Mouse (Mus musculus) hindbrain, embryonic 11.5 days (tissue): Measurements from ENCODE around the gene Pcyt1a. TPM values are rescaled to one million over a fixed set of nuclear protein-coding genes. Genes with fewer than 3 reads are reported as not detected.

ENCODE experiments used
- ATAC-seq: fragments of 200-750 bp; cut with Nextera tagmentation; 2 replicates; pipeline ENCODE4 v1.8.0; 2017; ENCODE audit warnings: mild to moderate bottlenecking, moderate TSS enrichment, moderate library complexity; ENCODE audit not compliant: low FRiP score
- DNase-seq: peaks from one replicate; pipeline ENCODE4 v3.0.0-alpha.2; 2015; ENCODE audit warnings: low spot score
- H3K27ac ChIP-seq: fragments of 300-500 bp; sonication (generic); 2 replicates; pipeline ENCODE4 v1.5.1; 2014; ENCODE audit warnings: mild to moderate bottlenecking, low read depth, low read length
- H3K27me3 ChIP-seq: fragments of 300-500 bp; sonication (generic); 2 replicates; pipeline ENCODE4 v1.6.1; 2014; ENCODE audit warnings: mild to moderate bottlenecking, low read length, moderate library complexity, mixed read lengths; ENCODE audit not compliant: control insufficient read depth, insufficient read depth
- H3K36me3 ChIP-seq: fragments of 300-500 bp; sonication (generic); 2 replicates; pipeline ENCODE4 v1.6.1; 2014; ENCODE audit warnings: mild to moderate bottlenecking, low read length, moderate library complexity, mixed read lengths; ENCODE audit not compliant: control insufficient read depth, insufficient read depth
- H3K4me1 ChIP-seq: fragments of 300-500 bp; sonication (generic); replicated peaks from 2 replicates; pipeline ENCODE4 v1.6.1; 2014; ENCODE audit warnings: low read length, mixed read lengths; ENCODE audit not compliant: control insufficient read depth, insufficient read depth
- H3K4me2 ChIP-seq: fragments of 300-500 bp; sonication (generic); replicated peaks from 2 replicates; pipeline ENCODE4 v1.6.1; 2014; ENCODE audit warnings: mild to moderate bottlenecking, low read depth, low read length
- H3K4me3 ChIP-seq: fragments of 300-500 bp; sonication (generic); 2 replicates; pipeline ENCODE4 v1.5.1; 2014; ENCODE audit warnings: low read depth, low read length
- H3K9ac ChIP-seq: fragments of 300-500 bp; sonication (generic); 2 replicates; pipeline ENCODE4 v1.6.1; 2014; ENCODE audit warnings: low read depth, low read length
- H3K9me3 ChIP-seq: fragments of 300-500 bp; sonication (generic); 2 replicates; pipeline ENCODE4 v1.6.1; 2016; ENCODE audit warnings: low read length; ENCODE audit not compliant: control insufficient read depth
- WGBS: fragments of 180-500 bp; shearing (Covaris S2); extraction: QIAGEN DNeasy Blood & Tissue Kit; methylation state at CpG from one replicate; pipeline ENCODE4 v1.1.7; 2014; 5-methylcytosine and 5-hydroxymethylcytosine counted together
- polyA plus RNA-seq: library from polyadenylated mRNA; unstranded; fragments of >200 nt; fragmentation: Nextera tagmentation; extraction: Ambion mirVana; gene quantifications from 2 replicates; pipeline ENCODE4 v1.2.1, GENCODE M21; 2014

Pcyt1a gene
- polyA plus RNA-seq, 1 experiment from 2014 or later: 41.8 TPM

GRCm38 (mm10) chr16:32523462-32524243, 92.9 kb downstream of the Pcyt1a start:
- Histone ChIP-seq H3K27ac (no peak overlapping the region), H3K36me3 (no peaks in the 10 kb centered on the region), H3K9ac (no peak overlapping the region), H3K4me2 (no peak overlapping the region), H3K27me3 (no peaks in the 10 kb centered on the region), H3K4me1 (no peaks in the 10 kb centered on the region; the same call in 1 of the 2 replicates), H3K9me3 (no peaks in the 10 kb centered on the region), H3K4me3 (no peak overlapping the region)
- DNase-seq (peak; percentile 49), ATAC-seq (peak; percentile 45; the same call in 1 of the 2 replicates)
- 67% methylated on average over 8 of the region's 8 CpGs for WGBS

- Histone ChIP-seq H3K9me3 (no peaks in the 10 kb centered on the region), H3K4me1 (no peaks in the 10 kb centered on the region; the same call in 1 of the 2 replicates), H3K27me3 (no peaks in the 10 kb centered on the region), H3K36me3 (no peaks in the 10 kb centered on the region), H3K4me3 (no peak overlapping the region), H3K27ac (0 out of 2 replicates have a peak overlapping the region, but pooled peaks have one; percentile 39), H3K4me2 (no peak overlapping the region), H3K9ac (no peak overlapping the region; the same call in 1 of the 2 replicates)
- WGBS: 75% methylated on average over 5 of the region's 5 CpGs
- ATAC-seq: no peak
- no peak for DNase-seq
These were observed 93.5 kb downstream of the Pcyt1a start for GRCm38 (mm10) chr16:32524244-32524615.

Other genes starting within 250 kb of the Pcyt1a start
- gene Fbxo45, start 183.8 kb upstream of the Pcyt1a start, polyA plus RNA-seq: 15.6 and 22.8 TPM in 2 replicates
- gene Wdr53, start 183.7 kb upstream of the Pcyt1a start, polyA plus RNA-seq: 16.6 and 18.8 TPM in 2 replicates
- not detected in 2 replicates for gene Smco1, start 159.5 kb upstream of the Pcyt1a start, polyA plus RNA-seq
- 25.8 and 31.1 TPM in 2 replicates for gene Rnf168, start 153.5 kb upstream of the Pcyt1a start, polyA plus RNA-seq
- 24.9 and 40.5 TPM in 2 replicates for gene Ubxn7, start 98.7 kb upstream of the Pcyt1a start, polyA plus RNA-seq
- gene Tm4sf19, start 30.4 kb upstream of the Pcyt1a start, polyA plus RNA-seq: not detected in 2 replicates
- gene Tctex1d2, start 11.2 kb upstream of the Pcyt1a start, polyA plus RNA-seq: 30.9 and 31.1 TPM in 2 replicates
- 0.25 and 0.29 TPM in 2 replicates for gene Slc51a, start 57.0 kb downstream of the Pcyt1a start, polyA plus RNA-seq
- not detected in 2 replicates for gene Zdhhc19, start 65.3 kb downstream of the Pcyt1a start, polyA plus RNA-seq
- gene Tfrc, start 178.0 kb downstream of the Pcyt1a start, polyA plus RNA-seq: 59.0 and 69.2 TPM in 2 replicates
- gene Tnk2, start 213.0 kb downstream of the Pcyt1a start, polyA plus RNA-seq: 5.2 and 7.0 TPM in 2 replicates